Mouse (Mus musculus): Measurements from ENCODE around the gene Swap70.
"Not testable (repeated sequence)": the region's sequence is repeated elsewhere in the genome, so short reads cannot be mapped to it uniquely, and the experiment has no call there.

The Swap70 gene

DNA sequence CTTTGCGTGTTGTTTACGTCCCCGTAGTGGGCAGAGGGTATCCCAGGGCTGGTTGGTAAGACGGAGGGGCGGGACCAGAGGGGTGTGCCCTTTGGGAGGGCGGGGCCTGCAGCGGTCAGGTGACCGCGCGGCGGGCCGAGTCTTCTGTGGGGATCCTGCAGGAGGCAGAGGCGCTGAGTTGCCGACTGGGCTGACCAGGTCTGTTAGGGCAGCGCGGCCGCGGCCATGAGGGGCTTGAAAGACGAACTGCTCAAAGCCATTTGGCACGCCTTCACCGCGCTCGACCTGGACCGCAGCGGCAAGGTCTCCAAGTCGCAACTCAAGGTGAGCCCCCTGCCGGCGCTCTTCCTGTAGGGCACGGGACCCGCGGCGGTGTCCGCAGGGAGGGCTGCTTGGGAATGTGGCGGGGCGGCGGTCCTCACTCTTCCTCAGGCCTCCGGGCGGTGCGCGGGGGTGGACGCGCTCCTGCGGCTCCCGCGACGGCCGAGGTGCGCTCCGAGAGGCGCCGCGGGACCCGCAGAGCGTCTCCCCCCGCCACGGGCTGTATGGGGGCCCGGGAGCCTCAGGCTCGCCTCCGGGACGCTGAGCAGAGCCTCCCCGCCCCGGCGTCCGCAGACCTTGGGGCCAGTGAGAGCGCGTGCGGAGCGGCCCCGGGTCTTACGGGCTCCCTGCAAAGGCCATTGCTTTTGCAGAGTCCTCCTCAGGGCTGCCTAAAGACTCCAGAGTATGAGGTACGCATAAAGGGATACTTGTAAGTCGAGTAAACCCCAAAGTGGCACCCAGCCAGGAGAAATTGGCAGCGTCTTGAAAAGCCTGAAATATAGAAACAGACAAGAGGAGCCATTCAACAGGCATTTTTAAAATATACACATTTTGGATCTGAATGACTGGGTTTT, at the start of gene Swap70:
TSS of gene Swap70 (plus strand) at position 126 of the 896 bp plus-strand sequence.
- peak; percentile 86 for DNase-seq (ENCODE audit: low read depth)

DNA sequence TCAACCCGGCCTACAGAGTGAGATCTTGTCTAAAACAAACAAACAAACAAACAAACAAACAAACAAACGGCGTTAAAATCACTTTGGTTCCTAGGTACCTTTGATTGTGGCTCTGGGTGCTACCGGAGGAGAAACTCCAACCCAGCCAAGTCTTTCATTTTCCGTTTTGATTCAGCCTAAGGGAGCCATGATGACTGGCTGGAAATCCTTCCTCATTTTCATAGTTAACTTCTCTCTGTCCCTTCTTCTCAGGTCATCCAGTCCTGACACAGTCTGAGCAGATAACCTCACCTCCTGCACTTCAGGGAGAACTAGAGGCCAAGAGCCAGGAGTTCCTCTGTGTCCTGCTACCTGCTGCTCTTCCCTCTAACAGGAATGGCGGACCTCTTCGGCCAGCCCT, 42.3 kb upstream of the Swap70 start:
- DNase-seq (ENCODE audit: low read depth), result no peak

DNA sequence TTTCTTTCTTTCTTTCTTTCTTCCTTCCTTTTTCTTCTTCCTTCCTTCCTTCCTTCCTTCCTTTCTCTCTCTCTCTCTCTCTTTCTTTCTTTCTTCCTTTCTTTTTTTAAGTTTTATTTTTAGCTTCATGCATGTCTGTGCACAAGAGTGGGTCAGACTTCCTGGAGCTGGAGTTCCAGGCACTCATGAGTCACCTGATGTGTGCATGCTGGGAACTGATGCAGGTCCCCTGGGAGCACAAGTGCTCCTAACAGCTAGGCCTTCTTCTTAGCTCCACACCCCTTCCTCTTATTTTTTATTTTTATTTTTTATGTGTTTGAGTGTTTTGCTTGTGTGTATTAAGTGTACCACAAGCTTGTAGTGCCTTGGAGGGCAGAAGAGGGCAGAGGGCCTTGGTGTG, 40.9 kb upstream of the Swap70 start:
- DNase-seq (ENCODE audit: low read depth), result no peak

DNA sequence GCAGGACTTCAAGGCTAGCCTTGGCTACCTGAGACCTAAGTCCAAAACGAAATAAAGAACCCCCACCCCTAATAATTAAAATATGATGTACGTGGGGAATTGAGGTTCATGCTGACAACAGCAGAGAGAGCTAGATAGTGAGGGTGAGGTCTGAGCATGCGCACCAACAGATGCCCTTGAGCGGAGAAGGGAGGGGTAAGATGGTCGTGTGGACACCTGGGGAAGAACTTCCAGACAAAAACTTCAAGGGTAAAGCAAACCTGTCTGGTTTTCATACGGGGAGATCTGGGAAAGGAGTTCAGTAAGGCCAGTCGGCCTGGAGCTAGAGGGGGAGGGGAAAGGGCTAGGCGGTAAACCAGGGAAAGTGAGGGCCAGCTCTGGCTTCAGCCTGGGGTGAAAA, 40.1 kb upstream of the Swap70 start:
- no peak for DNase-seq (ENCODE audit: low read depth)

DNA sequence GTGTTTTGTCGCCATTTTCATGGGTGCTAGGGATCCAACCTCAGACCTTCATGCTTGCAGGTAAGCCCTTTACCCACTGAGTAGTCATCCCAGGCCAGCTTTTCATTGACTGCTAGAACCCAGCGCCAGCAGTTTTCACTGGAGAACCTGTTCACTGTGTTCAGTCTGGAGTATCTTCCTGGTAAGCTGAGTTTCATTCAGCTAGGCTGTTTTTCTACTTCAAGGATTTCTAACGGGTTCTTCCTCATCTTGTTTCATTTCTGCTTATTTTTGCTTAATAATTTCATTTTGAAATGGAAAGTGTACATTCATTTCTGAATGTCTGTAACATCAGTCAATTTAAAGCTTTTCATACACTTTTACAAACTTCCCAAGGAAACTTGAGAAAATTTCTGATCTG, 36.9 kb upstream of the Swap70 start:
- no peak for DNase-seq (ENCODE audit: low read depth)

DNA sequence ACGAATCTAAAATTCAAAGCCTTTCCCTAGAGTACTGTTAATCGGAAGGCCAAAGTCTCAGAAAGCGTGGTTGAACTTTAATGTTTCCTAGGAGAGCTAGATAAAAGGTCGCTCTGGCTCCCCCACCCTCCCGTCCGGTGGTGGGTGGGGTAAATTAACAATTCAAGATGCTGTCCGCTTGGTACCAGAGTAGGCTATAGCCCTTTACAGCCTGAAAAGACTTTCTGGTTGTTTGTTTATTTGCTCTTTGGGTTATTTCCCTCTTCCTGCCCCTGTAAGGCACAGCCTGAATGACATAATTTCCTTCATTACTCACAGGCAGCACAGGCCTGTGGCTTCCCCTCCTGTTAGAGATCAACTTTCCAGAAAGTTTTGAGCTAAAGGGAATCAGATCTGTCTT, 31.6 kb upstream of the Swap70 start:
- DNase-seq (ENCODE audit: low read depth), result no peak

DNA sequence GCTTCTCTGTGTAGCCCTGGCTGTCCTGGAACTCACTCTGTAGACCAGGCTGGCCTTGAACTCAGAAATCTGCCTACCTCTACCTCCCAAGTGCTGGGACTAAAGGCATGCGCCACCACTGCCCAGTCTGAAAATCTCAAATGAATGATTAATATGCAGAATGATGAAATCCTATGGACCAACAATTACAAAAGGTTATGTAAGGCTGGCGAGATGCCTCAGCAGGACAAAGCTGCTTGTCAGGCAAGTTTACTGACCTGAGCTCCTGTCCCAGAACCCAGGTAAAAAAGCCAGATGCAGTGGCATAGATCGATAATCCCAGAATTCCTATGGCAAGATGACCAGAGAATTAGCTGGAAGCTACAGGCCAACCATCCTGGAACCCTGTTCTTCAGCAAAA, 28.3 kb upstream of the Swap70 start:
- no peak for DNase-seq (ENCODE audit: low read depth)

DNA sequence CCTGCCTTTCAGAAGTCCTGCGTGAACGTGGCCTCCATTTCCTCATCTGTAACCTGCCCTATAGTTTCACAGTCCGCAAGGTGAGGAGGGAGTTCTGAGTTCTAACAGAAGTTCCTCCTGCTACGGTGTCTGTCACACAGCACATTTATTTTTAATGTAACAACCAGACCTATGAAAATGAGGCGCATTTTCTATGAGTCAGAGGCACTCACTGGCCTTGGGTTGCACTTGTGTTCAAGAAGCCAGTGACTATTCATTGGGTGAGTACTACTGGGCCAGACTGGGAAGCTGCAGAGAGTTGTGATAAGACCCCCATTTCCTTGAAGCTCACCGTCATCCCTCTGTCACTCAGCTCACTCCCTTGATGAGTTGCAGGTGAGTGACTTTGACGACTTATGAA, 24.3 kb upstream of the Swap70 start:
- peak; percentile 10 for DNase-seq (ENCODE audit: low read depth)

DNA sequence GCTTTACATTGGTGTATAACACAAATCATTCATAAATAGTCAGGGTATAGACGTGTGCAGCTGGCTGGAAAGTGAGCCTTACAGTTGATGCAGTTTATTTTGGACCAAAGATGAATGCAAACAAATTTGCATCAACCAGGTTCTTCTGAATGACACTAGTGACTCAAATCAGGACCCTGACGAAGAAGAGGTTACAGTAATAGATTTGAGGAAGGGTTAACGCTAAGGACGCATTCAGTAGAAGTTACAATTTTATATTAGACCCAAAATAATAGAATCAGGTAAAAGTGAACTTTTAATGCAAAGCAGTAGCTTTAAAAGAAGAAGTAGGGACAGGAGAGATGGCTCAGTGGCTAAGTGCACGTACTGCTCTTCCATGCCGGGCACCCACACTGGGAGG, 19.6 kb upstream of the Swap70 start:
- no peak for DNase-seq (ENCODE audit: low read depth)

DNA sequence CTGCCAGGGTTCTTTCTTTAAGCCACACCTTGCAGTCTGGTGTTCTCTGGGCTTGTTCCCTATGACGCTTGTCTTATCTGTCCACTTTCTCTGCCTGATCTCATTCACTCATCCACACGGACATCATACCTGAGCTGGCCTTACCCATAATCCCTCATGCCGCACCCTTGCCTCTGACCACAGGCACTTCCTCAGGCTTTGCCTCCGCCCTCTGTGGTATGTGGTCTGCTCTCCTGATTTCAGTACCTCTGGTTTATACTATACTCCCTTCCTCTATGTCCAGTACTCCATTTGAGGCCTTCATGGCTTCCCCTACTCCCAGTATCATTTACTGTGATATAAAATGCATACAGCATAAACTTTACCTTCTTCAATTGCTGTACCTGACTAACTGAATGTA, 17.3 kb upstream of the Swap70 start:
- DNase-seq (ENCODE audit: low read depth), result no peak

DNA sequence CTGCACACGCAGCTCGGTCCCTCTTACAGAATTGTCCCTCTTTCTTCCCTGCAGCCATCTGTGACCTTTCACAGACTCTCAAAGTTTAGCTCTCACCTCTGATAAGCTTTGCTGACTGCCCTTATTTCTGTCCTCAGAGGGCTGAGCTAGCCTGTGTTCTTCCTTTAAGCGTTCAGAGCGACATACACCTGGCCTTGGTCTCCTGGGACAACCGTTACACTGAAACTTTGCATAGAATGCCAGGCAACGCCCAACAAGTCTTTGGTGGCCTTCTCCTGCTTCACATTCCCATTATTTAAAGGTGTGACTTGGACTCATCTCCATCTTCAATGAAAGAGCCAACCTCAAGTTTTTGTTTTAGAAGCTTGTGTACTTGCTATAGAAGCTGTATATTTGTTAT, 13.2 kb upstream of the Swap70 start:
- no peak for DNase-seq (ENCODE audit: low read depth)

DNA sequence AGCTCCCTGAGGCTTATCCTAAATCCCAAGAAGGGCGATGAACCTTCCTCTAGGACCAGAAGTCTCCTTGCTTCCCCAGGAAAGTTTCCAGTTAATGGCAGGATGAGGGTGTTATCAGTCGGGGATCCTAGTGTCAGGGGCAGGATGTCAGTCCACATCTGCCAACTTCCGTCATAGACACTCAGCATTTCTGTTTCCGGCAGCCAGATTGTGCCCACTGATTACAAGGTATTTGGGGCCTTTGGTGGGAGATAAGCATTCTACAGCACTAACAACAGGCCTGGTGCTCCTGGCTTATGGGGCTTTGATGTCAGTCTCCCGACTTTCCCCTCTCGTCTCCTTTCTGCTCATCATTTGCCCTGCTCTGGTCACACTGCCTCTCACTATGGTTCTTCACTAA, 12.1 kb upstream of the Swap70 start:
- no peak for DNase-seq (ENCODE audit: low read depth)

DNA sequence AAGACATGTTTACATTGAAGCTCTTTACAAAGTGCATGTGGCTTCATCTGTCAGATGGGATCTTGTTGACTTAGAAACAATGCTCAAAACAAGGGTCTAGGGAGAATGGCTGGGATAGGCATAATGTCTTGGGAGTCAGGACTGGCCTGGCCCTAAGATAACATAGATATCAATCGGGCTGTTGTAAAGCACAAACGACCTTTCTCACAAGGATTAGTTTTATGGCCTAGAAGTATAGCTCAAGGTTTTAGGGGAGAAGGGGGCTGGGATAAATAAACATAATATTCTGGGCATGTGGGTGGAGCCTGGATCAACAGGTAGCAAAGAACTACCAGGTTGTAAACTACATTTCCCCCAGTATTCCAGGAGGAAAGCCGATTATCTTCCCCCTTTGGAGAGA, 10.5 kb upstream of the Swap70 start:
- DNase-seq (ENCODE audit: low read depth), result no peak

DNA sequence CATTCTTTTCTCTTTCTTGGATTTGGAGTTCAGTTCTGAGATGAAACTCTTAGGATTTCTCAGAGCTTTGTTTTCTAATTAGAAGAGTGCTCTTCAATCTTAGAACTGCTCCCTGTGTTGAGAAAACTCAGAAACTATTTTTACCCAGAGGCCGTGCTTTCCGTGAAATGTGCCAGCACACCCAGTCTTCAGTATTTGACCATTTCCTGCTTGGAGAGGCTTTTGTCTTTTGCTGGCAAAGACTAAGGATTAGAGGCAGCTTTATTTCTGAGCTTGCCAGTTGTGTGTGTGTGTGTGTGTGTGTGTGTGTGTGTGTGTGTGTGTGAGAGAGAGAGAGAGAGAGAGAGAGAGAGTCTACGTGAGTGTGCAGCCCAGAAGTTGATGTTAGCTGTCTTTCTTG, 6.6 kb upstream of the Swap70 start:
- no peak for DNase-seq (ENCODE audit: low read depth)

DNA sequence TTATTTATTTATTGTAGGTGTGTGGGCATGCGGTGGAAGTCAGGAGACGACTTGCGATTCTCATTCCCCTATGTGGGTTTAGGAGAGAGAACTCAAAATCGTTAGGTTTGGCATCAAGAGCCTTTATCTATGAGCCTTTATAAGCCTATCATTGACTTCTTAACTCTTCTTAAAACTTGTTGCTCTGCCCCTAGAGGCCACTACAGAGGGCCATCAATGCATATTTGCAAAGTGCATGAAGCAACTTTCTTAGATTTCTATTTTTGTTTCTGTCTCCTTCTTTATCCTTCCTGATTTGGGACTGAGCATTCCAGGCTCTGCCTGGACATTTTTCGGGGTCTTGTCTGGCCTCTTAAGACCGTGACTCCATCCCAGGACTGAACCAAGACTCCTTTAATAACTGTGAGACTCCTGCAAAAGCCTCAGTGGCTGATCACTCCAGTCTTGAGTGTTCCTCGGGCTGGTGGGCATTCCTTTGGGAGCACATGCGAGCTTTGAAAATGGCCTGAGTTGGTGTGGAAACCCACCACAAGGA, 393 bp upstream of the Swap70 start:
- DNase-seq (ENCODE audit: low read depth), result no peak

DNA sequence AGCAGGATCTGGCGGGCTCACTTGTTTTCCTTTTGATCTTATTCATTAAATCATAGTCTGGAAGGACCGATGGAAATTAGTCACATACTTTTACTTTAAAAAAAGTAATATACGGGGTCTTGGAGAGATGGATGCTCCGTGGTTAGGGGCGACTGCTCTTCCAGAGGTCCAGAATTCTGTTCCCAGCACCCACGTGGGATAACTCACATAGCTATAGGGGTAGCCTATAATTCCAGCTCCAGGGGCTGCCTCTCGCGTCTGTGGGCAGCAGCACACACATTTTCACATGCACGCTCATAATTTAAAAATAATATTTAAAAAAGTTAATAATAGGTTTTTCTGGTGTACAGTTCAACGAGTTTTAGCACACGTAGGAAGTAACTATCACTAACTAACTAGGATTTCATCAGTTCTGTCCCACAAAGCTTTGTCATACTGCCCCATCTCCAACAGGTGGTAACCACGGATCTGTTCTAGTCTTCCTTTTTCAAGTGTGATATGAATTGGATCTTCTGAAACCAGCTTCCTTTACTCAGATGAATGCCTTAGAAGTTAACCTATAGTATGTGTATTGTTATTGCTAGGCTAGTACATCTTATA, 1.2 kb downstream of the Swap70 start:
- peak; percentile 29 for DNase-seq (ENCODE audit: low read depth)

DNA sequence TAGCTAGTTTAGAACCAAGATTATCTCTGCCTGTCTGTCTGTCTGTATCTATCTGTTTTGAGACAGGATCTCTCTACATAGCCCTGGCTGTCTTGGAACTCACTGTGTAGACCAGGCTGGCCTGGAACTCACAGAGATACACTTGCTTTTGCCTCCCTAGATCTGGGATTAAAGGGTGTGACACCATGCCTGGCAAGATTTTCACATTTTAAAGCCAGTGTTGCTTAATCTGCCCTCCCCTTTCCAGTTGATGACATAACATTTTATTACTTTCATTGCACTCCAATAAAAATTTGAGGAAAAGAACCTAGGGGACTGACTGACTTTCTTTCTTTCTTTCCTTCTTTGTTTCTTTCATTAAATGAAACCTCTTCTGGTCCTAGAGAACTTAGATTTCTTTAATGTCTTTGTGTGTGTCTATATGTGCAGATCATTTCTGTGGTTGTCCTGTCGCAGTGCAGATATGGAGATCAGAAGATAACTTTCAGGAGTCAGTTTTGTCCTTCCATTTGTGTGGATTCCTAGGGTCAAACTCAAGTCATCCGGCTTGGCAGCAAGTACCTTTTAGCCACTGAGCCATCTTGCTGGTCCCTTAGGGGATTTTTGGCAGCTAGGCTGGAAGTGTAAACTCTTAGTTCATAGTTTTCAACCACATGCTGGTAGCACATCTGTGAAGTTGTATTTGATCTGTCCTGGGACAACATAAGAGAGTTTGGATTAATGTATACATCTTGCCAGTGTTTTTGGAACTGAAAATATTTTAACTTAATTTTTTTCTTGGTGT, 2.4 kb downstream of the Swap70 start:
- no peak for DNase-seq (ENCODE audit: low read depth)

DNA sequence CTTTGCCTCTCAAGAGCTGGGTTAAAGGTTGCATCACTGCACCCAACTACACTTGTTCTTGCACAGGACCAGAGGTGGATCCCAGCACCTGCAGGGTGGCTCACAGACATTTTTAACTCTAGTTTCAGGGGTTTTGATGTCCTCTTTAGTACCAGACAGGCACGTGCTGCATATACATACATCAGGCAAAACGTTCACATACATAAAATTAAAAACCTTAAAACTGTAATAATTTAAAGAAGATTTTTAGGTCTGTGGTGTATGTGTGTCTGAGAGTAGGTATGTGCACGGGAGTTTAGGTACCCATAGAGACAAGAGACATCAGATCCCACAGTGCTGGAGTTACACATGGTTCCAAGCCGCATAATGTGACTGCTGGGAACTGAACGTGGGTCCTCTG, 5.0 kb downstream of the Swap70 start:
- no peak for DNase-seq (ENCODE audit: low read depth)

DNA sequence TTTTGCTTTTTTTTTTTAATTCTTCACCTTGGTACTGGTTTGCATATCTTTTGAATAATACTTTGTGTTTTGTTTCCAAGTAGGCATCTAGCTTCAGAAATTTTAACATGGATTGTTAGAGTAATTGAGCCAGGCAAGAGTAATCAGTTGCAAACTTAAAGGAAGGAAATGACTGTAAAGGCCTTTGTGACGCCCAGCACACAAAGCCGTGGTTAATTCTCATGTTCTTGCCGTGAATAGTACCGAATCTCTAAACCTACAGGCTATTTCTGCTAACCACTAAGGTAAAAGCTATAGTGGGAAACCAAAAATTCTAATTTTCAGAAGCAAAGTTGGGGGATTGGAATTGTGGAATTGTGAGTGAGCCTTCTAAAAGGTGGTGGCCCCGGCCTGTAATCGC, 8.5 kb downstream of the Swap70 start:
- no peak for DNase-seq (ENCODE audit: low read depth)

DNA sequence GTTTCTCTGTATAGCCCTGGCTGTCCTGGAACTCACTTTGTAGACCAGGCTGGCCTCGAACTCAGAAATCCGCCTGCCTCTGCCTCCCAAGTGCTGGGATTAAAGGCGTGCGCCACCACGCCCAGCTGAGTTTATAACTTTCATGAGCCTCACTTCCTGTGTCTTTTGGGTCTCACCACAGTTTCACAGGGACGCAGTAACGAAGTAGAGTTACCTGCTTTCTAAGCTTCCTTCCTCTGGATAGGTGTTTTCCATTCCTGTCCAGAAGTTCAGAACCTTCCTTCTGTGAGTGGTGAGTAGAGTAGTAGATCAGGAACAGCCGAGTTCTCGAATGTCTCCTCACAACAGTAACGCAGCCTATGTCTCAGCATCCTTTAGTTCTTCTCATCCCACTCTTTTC, 9.6 kb downstream of the Swap70 start:
- DNase-seq (ENCODE audit: low read depth), result not testable (repeated sequence)

DNA sequence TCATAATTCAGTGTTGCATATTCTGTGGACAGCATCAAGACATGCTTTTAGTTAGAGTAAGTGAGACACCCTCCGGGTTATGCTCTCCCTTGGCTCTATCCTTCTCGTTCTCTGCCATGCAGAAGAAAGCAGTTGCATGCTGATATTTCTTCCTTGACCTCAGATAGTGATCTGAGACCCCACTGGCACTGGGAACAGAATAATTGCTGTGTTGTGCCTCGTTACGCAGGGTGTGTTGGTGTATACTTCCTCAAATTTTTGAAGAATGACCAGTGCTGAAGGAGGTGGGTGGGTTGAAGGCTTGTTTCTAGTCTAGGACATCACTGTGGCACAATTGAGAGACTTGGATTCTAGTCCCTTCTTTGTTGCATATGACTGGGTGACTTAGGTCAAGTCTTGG, 14.6 kb downstream of the Swap70 start:
- DNase-seq (ENCODE audit: low read depth), result no peak

DNA sequence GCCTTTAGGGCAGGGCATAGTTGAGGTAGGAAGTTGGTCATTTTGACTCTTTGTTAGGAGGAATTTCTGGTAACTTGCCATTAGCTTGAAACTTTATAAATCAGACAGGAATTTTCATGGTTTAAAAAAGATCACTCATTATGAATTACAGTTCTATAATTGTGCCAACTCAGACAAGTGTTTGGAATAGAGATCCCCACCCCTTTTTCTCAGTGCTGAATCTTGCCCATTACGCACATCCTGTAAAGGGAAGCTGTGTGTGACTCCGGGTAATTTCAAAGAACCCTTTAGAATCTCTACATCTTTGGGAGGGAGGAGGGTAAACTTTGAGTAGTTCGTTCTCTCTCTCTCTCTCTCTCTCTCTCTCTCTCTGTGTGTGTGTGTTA, 15.9 kb downstream of the Swap70 start:
- DNase-seq (ENCODE audit: low read depth), result peak; percentile 58

Data from naive thymus-derived CD4-positive, alpha-beta T cell, adult 2 months (primary cell).